Mouse (Mus musculus) erythroid progenitor cell, adult 5-6 weeks (primary cell): ENCODE measurements at regions not wholly inside any gene's neighbourhood (a gene's known extent, or its start where the extent isn't known, plus 50 kb on each side); places are given as distances from the start of the nearest gene placed in this dataset.

Source experiments
- ATAC-seq: replicated peaks from 2 replicates; pipeline ENCODE4 v1.8.0; 2016; ENCODE audit warnings: moderate number of reproducible peaks, mild to moderate bottlenecking, moderate TSS enrichment, inconsistent platforms; ENCODE audit not compliant: poor library complexity, low FRiP score, severe bottlenecking

DNA sequence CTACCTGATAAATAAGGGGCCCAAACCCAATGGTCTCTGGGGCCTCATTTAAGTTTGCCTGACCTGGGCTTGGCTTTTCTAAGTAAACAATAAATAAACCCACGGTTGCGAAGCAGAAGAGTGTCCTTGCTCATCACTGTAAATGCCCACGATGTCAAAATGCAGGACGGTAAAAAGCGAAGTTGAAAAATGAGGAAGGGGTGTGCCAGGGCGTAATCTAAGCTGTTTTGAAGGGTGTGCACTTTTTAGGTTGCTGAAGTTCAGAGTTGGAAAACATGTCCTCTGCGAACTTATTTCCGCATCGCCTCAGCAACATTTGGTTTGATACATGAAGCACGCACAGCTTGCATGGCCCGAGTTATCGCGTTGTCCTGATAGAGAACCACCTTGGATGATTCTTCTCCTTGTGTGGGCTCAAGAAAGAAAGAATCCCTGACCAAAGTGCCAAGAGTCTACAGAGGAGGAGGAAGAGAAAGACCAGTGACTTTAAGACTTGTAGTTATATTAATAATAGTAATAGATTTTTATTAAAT lies 119.0 kb upstream of the Zeb2 start:
- no peak for ATAC-seq

DNA sequence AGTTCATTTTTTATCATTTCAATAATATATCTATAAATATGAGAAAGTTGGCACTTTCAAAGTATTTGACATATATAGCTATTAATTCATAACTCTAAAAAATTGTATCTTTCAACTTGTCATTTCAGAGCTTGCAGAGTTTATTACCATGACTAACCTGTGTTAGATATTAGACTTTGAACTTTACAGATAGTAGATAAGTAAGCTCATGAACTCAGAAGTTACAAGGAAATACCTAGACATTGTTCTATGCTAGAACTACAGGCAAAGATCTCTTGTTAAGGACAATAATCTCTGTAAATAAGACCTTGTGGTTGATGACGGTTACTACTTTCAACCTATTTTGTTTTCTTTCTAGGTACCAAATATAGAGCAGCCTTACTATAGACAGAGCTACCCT lies 117.0 kb upstream of the Zeb2 start:
- no peak for ATAC-seq

DNA sequence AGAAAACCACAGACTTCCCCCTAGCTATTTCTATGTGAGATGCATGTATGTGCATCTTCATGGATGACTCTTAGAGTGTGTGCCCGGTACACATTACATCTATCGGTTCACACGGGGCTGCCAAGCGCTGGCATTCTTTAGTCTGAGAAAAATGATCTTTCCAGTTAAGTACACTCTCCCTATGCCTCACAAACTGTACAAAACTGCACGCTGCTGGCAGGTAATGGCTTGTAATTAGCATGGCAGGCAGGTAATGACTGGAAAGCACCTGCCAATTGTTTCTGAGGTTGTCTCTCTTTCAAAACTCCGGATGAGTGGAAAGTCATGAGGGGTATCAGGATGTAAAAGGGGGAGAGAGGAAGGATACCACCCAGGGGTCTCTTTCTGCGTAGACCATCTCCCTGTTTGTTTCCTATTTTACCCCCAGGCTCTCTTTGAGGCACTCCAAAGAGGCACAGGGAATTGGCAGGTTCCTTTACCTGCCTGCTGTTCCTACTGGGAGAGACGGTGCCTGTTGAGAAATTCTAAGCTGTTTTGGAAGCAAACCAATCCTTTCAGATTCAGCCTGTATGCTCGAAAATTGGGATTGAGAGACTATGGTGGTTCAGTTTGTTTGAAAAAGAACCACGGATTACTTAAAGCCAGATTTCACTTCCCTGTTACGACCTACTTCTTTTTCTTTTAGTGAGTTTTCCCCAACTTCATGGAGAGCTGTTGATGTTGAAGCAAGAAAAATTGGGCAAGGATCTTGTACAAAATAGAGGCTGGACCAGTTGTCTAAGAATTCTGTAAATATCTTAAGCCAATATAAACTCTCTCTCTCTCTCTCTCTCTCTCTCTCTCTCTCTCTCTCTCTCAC lies 113.4 kb upstream of the Zeb2 start:
- ATAC-seq = no peak

DNA sequence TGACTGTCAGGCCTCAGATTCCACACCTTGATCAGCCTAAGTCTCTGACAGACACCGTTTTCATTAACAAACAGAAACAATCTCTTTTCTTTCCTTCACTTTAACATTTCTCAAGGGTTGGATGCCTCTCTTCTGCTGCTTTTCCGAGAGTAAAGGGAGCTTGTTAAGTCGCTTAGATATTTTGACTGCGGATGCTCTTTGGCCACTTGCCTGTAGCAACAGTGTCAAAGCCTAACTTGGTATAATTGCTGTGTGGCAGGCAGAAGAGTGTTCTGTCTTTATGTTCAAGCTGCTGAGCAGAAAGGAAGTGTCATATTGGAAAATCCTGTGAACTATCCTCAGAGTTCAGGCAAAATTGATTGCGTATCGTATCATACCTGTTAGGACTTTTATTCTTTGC lies 112.3 kb upstream of the Zeb2 start:
- no peak for ATAC-seq

DNA sequence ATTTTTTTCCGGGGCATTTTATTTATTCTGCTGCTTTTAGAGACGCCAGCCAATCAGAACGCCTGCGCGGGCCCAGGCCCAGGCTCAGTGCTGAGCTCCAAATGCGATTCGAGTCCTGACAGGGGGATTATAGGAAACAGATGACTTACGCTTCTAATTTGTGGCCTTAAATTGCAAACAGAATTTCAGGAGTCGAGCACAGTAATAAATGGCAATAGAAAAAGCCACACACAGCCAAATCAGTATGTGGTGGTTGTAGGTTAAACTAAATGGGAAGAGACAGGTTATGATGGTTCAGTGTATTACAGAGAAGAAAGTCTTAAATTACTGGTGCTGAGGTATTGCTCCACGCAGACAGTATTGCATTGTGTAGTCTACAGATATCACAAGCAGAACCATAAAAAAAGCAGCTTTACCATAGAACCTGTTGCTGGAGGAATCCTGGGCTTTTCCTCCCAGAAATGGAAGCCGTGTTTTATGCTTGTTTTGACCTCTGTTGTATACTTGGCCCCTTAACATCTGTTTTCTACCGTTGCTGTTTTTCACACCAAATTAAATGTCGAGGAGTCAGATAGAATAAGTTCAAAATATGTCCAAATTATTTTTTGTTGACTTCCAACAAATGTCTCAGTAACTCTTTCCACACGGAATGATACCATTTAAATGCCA lies 110.2 kb upstream of the Zeb2 start:
- ATAC-seq = no peak

DNA sequence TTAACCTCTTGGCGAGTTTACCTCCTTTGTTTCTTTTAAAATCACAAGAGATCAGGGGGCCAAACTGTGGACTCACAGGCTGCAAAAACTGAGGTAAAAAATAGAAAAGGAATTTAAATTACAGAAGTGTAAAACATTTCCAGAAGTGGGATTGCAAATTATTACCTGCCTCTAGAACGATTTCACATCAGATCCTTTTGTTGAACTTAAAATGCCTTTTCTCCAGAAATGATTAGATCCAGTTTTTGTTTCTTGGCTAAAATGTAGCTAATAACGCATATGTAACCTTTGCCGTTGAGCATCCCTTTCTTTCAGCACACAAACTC lies 108.8 kb upstream of the Zeb2 start:
- no peak for ATAC-seq

DNA sequence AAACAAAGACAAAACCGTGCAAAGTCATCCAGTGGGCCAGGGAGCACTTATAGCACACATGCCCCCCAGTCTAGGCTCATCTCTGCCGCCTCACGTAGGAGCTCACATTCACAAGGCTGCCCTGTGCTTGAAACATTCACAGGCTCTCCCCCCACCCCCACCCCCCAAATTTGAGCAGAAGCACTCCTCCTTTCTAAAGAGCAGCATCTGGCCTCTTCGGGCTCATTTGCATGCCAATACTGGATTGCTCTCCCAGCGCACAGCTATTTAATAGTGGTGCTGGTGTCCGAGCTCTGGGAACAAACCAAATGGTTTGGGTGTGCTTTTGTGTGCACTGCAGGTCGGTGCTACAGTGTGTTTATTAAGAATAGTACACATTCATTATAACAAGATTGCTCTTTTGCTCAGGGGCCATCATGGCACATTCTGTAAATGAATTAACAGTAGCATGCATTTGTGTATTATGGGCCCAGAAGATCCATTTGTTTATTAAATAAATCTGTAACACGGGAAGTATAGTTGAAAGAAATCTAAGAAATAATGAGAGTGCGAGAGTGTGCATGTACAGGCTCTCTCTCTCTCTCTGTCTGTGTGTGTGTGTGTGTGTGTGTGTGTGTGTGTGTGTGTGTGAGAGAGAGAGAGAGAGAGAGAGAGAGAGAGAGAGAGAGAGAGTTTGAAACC lies 108.3 kb upstream of the Zeb2 start:
- ATAC-seq = no peak

DNA sequence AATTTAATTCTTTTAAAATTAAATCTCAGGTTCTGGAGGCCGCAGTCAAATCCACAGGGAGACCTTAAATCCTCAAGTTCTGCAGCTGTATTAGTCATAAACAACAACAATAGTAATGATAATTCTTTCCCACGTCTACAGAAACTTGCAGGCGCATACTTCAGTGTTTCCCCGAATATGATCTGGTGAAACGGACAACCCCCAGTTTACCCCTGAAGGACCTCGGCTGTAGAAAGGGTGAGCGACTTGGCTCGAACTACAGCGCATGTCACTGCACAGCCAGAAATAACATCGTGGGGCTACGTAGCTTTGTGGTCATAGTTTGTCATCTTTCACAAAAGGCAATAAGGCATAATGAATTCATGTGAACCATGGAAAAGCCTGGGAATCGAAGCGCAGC lies 105.0 kb upstream of the Zeb2 start:
- no peak for ATAC-seq

DNA sequence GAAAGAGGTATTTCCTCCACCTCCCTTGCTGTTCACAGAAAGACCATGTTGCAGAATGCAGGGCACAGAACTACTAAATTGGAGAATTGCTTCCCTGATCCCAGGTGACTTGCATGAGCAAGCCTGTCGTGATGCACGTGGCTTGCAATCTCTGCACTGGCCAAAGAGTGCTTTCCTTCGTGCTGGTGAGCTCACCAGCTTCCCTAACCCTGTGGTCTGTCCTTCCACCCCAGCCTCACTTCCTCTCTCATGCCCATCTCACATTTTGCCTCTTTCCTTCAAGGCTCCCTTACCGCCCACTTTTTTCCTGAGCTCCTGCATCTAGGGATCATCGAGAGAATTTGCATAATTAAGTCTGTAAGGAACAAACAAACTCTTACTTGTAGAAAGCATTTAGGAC lies 102.7 kb upstream of the Zeb2 start:
- no peak for ATAC-seq

DNA sequence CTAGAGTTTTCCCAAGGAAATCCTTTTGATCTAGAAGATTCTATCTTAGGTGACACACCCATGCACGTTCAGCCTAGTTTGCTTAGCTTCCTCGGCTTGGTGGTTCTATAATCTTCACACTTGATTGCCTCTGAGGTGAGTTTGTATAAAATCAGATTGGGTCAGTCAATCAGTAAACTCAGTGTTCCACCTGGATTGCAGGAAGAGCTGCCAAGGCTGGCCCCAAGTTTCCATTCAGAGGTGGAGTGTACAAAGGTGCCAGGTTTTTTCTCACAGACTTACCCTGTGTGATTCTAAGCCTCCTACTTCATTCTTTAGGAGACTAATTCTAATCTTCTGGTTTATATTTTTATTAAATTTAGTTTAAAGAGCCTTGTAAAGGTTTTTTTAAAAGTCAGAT lies 95.6 kb upstream of the Zeb2 start:
- no peak for ATAC-seq

DNA sequence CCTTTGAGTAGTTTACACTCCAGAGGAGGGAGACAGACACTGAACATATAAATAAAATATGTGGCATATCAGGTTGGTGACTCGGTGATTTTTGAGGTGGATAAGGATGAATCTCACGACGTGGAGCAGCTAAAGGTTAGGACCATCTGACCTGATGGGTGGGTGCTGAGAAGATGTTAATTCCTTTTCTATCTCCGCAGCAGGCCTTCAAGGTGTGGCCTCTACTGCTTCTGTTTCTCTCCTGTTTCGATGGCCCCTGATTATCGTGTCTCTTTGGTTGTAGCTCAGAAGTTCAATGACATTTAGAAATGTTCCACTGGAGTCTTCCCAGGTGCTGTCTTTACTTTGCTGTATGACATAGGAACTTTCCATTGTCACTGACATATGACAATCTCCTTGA lies 91.3 kb upstream of the Zeb2 start:
- ATAC-seq = no peak

DNA sequence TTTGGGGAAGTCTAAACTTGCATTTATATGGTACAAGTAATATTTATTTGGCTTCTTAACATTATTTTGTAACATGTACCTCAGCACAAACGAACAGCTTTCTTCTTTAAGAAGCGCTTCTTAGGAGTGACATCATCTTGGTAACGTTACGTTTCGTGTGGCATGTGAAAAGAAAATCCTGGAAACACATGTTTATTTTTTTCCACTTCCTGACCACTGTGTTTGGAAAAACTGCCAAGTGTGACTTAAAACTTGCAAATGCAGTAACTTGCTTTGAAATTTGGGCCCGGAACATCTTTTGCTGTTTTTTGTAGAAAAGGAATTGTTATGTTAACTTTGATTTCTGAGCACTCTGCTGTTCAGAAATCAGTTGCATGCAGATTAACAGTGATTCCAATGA lies 88.6 kb upstream of the Zeb2 start:
- ATAC-seq = no peak

DNA sequence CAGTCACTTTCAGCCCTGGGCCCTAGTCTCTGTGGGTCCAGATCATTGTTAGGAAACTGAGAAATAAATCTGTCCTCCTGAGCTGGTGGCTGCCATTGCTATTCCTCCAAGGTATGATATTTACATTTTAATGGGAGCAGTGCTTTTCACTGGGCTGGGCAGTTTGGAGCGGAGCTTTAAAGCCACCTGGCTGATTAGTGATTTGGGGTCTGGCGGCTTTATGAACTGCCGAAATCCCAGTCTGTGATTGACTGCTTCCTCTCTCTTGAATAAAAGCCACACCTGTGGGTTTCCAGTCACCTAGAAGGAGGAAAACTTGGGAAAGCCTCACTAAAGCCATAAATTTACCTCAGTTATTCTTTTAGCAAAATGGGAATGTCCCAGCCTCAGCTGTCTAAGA lies 88.0 kb upstream of the Zeb2 start:
- ATAC-seq = no peak

DNA sequence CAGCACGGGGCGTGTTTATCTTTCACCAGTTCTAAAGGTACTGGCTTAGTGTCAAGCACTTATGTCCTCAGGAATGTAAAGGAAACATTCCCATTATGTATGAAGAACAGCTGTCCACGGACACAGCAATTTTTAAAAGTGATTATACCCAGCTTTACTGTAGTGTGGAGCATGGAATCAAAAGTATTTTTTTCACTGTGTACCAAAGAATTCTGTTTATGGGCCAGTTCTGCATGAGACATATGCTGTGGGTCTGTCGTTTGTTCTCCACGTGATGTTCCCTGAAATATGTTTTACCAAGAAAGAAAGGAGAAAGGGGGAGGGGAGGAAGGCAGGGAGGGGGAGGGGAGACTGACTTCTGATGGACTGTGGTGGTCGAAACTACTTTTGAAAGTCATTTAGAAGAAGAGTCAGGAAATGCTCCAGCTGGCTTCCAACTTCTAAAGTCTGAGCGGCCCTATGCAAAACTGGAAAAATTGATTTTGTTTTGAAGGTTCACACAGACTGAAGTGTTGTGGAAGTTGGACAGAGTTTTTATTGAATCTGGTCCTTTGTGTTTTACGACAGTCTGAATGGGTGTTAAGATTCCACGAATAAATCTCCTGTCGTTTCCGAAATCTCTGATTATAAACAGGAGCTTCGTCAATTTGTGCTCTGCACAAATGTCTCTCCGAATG lies 80.9 kb upstream of the Zeb2 start:
- no peak for ATAC-seq

DNA sequence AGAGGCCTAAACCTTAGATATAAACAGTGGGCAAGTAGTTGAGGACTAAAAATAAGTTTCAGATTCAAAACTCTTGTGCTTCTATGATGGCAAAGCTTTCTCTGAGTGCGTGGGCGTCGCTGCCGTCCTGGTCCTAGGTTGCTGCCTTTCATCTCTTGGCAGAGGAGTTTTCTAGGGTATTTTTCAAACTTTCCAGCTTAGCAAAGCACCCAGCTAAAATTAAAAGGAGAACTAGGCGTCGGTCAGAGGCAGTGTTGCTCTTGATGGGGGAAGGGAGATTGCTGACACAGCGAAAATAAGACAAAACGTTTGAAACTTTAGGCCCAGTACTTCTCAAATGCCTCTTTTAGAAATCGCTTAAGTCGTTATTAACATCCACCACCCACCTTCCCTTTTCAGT lies 80.1 kb upstream of the Zeb2 start:
- no peak for ATAC-seq

DNA sequence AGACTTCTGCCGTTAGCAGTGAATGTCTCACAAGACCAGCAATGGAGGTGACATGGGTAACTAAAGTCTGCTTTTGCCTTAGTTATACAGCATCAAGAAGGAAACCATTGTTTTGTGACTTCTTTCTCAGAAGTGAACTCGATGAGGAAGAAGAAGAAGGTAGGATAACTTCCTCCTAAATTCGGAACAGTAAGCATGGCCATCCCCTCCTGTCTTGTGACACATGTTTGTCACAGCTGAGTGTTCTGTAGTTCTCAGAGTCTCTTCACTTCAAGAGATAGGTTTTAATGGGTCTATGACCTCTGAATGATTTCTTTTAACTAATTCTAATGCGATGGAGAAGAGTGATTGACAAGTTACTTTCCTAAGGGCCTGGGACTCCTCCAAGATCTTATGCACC lies 79.3 kb upstream of the Zeb2 start:
- no peak for ATAC-seq

DNA sequence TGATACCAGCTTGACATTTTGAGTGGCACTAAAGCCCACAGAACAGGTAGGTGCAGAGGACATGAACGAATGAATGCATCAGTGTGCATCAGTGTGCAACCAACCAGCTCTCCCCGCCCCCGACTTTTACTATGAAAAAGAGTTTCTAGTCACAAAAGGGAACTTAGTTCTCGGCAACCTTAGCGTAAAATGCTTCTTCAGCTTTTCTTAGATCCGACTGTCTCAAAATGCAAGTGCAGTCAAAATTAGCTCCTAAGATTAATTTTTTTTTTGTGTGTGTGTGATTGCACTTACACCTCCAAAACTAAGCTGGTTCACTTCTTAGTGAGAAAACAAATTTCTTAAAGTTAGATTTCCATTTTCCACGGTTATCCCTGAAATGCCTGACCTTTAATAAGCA lies 77.1 kb upstream of the Zeb2 start:
- no peak for ATAC-seq

DNA sequence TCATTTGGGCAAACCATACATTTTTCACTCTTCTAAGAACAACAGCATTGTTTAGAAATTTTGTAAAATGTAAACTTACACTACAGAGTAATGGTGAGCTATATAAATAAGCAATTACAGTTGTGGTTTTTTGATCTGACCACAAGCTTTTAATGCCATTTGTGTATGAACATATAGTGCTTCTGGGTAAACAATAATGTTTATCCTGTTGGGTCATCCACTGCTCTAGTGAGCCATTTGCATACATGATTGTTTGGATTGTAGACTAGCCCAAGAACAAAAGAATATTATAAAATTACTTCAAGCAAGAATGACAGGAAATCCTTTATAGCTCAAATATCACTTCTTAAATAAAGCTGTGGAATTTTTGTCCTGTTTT lies 68.4 kb upstream of the Zeb2 start:
- no peak for ATAC-seq

DNA sequence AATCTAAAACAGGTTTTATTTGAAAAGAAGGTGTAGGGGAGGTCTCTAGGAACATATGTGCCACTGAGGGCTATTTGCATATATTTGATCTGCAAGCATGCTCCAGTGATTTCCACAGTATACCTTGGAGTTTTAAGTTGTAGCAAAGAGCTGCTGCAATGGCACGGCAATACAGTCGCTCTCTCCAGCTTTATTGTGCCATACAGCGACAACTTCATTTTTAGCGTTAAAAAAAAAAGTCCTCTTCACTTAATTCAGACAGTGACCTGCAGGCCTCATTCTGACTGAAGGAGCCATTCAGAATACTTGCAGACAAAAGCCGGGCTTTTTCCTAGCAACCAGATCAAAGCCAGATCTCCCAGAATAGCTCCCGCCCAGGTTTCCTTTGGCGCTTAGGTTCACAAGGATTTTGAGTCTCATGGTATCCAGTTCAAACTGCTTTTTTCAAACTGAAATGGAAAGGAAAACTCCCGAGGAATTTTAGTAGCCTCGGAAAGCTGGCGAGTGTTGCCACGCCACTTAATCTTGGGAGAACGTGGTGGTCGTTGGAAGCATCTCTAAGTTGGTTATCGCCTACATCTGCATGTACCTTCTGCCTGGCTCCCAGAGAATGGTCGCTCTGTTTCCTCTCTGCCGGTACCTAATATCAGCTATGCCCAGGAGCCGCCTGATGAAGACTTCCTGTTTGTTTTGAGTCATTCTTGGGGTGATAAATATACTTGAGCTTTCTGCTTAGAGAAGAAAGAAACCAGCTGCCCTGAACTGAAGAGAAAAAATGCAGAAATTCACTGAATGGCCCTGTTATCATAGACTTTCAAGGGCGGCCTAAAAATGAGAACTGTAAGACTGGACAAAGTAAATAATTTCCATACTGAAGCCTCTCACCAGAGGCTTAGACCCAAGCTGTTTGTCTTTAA lies 67.8 kb upstream of the Zeb2 start:
- ATAC-seq = peak; percentile 62
